In the genomic region with DNA sequence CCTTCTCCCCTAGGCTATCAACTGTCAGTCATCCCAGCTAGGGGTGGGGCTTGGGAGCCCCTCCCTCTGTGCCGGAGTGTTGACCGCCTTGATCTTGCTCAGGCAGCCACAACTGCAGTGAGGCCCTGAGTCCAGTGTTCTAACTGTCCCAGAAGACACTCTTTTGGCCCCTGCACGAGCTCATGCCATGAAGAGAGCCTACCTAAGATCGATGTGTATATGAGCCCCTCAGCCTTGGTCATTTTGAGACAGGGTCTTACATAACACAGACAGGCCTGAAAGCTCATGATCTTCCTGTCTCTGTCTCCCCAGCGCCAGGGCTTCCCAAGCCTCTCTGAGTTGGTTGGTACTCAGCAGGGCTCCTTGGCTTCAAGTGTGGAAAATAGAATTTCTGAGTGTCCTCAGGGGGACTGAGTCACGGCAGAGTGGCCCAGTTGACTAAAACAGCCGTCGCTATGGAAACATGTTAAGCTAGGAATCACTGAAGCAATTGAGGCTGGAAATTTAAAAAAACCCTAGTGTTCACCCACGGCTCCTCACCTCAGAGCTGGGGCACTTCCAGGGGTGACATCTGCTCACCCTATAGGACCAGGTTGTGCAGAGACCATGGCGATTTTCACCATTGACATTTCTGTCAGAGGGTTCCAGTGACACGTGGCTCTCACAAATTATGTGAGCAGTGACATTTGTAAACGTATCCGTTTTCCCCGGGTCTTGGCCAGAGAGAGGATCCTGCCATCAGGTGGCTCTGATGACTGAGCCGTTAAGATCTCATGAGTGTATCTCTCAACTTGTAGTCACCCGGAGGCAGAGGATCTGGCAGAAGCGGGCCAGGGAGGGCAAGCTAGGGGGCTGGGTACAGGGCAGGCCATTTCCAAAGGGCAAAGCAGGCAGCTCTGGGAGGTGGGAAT, we compare ENCODE assay signal across 8 mouse cellular contexts. TPM values are rescaled to one million over a fixed set of nuclear protein-coding genes. Genes with fewer than 3 reads are reported as not detected.
A peak's percentile ranks its signal among the peaks of the same experiment; 100 is the strongest.
DNase-seq lines count a peak whose midpoint lies in the region; ATAC-seq and TF ChIP-seq lines count a peak whose summit lies in the region.

No protein-coding gene starts in this region.

- no peak overlapping the region for H3K27ac ChIP-seq in heart, embryonic 12.5 days (ENCODE audit: poor library complexity, severe bottlenecking)
- H3K27ac ChIP-seq in forebrain, embryonic 14.5 days (ENCODE audit: low read depth, low read length), result no peak overlapping the region
- H3K27ac ChIP-seq in midbrain, postnatal 0 days (ENCODE audit: low read depth, low read length), result 0 out of 2 replicates have a peak overlapping the region, but pooled peaks have one; percentile 39

- peaks cover 14% of the 10 kb centered on the region for H3K4me1 ChIP-seq in heart, embryonic 12.5 days (replicated peaks)
- peaks cover 18% of the 10 kb centered on the region for H3K4me1 ChIP-seq in forebrain, embryonic 14.5 days (ENCODE audit: control insufficient read depth, insufficient read depth, low read length)
- H3K4me1 ChIP-seq in midbrain, postnatal 0 days (ENCODE audit: insufficient read depth, low read length), result peaks cover 4% of the 10 kb centered on the region; the same call in 1 of the 2 replicates

- WGBS in heart, embryonic 12.5 days, result 70% methylated on average over 17 of the region's 17 CpGs
- 58% methylated on average over 17 of the region's 17 CpGs for WGBS in forebrain, embryonic 14.5 days
- WGBS in midbrain, postnatal 0 days, result 42% methylated on average over 17 of the region's 17 CpGs

- TF ChIP-seq CTCF in midbrain, postnatal 0 days (IDR thresholded peaks at IDR 0.05), result peak; percentile 2; the same call in 1 of the 2 replicates

- no peak for ATAC-seq in heart, embryonic 12.5 days (ENCODE audit: insufficient number of reproducible peaks, low FRiP score)
- no peak for ATAC-seq in forebrain, embryonic 14.5 days
- ATAC-seq in midbrain, postnatal 0 days (ENCODE audit: low FRiP score), result no peak; the same call in 1 of the 2 replicates

- H3K4me3 ChIP-seq in heart, embryonic 12.5 days, result no peak overlapping the region
- no peak overlapping the region for H3K4me3 ChIP-seq in forebrain, embryonic 14.5 days (ENCODE audit: low read depth, low read length)
- H3K4me3 ChIP-seq in midbrain, postnatal 0 days (ENCODE audit: low read depth, low read length), result no peak overlapping the region

- H3K36me3 ChIP-seq in heart, embryonic 12.5 days, result peaks cover 98% of the 10 kb centered on the region
- H3K36me3 ChIP-seq in forebrain, embryonic 14.5 days (ENCODE audit: control insufficient read depth, insufficient read depth, low read length), result peaks cover 18% of the 10 kb centered on the region; the same call in 1 of the 2 replicates
- peaks cover 42% of the 10 kb centered on the region for H3K36me3 ChIP-seq in midbrain, postnatal 0 days (ENCODE audit: insufficient read depth, low read length)

- H3K9ac ChIP-seq in heart, embryonic 12.5 days, result no peak overlapping the region
- H3K9ac ChIP-seq in forebrain, embryonic 14.5 days (ENCODE audit: low read length), result no peak overlapping the region
- no peak overlapping the region for H3K9ac ChIP-seq in midbrain, postnatal 0 days (replicated peaks; ENCODE audit: low read length, poor library complexity, severe bottlenecking)

- no peak overlapping the region for H3K4me2 ChIP-seq in heart, embryonic 12.5 days
- H3K4me2 ChIP-seq in forebrain, embryonic 14.5 days (ENCODE audit: low read length), result no peak overlapping the region
- no peak overlapping the region for H3K4me2 ChIP-seq in midbrain, postnatal 0 days (ENCODE audit: low read depth, low read length, poor library complexity, severe bottlenecking)

- DNase-seq in heart, adult 11 months, result peak; percentile 98
- peak; percentile 54 for DNase-seq in adrenal gland, adult 8-10 months
- DNase-seq in forebrain, embryonic 14.5 days (ENCODE audit: low spot score), result peak; percentile 28
- peak; percentile 58 to 59 for DNase-seq in left cerebral cortex, adult 18-20 months (ENCODE audit: low spot score in 2 of 2)
- peak; percentile 75 for DNase-seq in midbrain, postnatal 0 days (ENCODE audit: low spot score)
- no peak for DNase-seq in spleen, postnatal 10 days (ENCODE audit: low spot score in 2 of 2)
- DNase-seq in B cell, adult 2 months, result no peak

- no peaks in the 10 kb centered on the region; the same call in 1 of the 2 replicates for H3K9me3 ChIP-seq in heart, embryonic 12.5 days (replicated peaks)
- no peaks in the 10 kb centered on the region for H3K9me3 ChIP-seq in forebrain, embryonic 14.5 days (replicated peaks; ENCODE audit: control insufficient read depth, low read length)
- H3K9me3 ChIP-seq in midbrain, postnatal 0 days (ENCODE audit: low read length), result no peaks in the 10 kb centered on the region

- 0 out of 2 replicates have a peak, but pooled peaks cover 2% of the 10 kb centered on the region for H3K27me3 ChIP-seq in heart, embryonic 12.5 days (replicated peaks)
- no peaks in the 10 kb centered on the region for H3K27me3 ChIP-seq in forebrain, embryonic 14.5 days (replicated peaks; ENCODE audit: control insufficient read depth, insufficient read depth, low read length)
- no peaks in the 10 kb centered on the region for H3K27me3 ChIP-seq in midbrain, postnatal 0 days (ENCODE audit: insufficient read depth, low read length)

RNA-seq across cellular contexts. Expression of gene Eif4g3, which starts 50.7 kb away (rescaled TPM):
- 32.7 and 37.2 TPM in 2 replicates for polyA plus RNA-seq in heart, embryonic 12.5 days (2016; fragmentation: Nextera tagmentation; extraction: Ambion mirVana)
- total RNA-seq in adrenal gland, adult 8-10 months (2022), result 100 to 1,000 TPM in 3 of 4 experiments, 10 to 100 TPM in 1; 97.4 to 133 (median 119) TPM
- polyA plus RNA-seq in forebrain, embryonic 14.5 days (2014; fragmentation: Nextera tagmentation; extraction: Ambion mirVana), result 31.6 and 42.2 TPM in 2 replicates
- 100 to 1,000 TPM; 155 to 168 TPM for total RNA-seq in left cerebral cortex, adult 18-20 months (2021)
- total RNA-seq in midbrain, postnatal 0 days (2014; rRNA removed), result 70.0 and 92.2 TPM in 2 replicates
- 36.0 and 42.4 TPM in 2 replicates for polyA plus RNA-seq in midbrain, postnatal 0 days (2015; fragmentation: Nextera tagmentation; extraction: Ambion mirVana)

Comparison
In these comparisons a context has a peak if more than half of its experiments do, and no peak if none do; other contexts are left out.
1. DNase-seq: peak in heart, adult 11 months (single experiment), adrenal gland, adult 8-10 months (single experiment), forebrain, embryonic 14.5 days (single experiment), left cerebral cortex, adult 18-20 months (2 of 2) and midbrain, postnatal 0 days (single experiment); none in spleen, postnatal 10 days (0 of 2) and B cell, adult 2 months (0 of 2).